Mouse (Mus musculus) cerebellum, postnatal 36 days (tissue): ENCODE measurements around the gene 5730596B20Rik.

Source experiments
- DNase-seq, 2 experiments: peaks; one replicate each; pipeline ENCODE4 v3.0.0; 2021 to 2022; ENCODE audit warnings: mixed read lengths in 2 of 2

The 5730596B20Rik gene

DNA sequence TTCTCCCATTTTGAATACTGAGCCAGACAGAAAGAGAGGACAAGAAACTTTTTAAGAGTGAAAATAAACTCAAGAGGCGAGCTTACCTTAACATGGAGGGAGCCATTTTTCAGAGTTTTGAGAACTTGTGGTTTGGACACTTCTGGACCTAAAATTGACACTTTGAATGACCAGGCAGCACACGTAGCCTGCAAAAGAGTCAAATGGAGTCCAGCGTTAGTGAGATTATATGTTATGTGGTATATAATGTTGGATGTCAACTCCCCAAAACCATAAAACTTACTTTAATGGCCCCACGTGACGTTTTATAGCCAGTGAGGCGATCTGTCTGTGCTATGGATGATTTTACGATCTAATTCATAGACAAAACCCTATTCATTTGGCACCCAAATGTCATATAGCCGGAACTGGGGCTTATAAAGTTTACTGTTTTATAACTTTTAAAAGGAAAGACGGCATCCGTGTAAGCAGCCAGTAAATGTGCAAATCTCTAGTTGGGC, 23.5 kb downstream of the 5730596B20Rik start:
- no peak for DNase-seq

DNA sequence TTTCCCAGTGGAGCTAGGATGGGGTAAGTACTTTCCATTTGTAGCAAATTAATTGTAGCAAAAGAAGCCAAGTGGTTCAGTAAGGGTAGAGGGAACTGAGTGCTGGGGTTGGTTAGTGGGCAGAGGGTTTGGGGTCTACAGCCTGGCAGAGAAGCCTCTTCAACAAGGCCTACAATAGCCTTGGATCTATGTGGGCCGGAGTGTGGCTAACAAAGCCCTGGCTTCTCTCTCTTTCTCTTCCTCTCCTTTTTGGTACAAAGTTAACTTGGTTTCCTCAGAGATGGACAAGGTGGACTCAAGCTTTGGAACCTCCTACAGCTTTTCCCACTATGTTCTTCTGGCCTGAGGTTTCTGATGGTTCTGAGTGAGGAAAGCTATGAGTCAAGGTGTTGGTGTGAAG, 24.0 kb downstream of the 5730596B20Rik start:
- DNase-seq, result no peak

DNA sequence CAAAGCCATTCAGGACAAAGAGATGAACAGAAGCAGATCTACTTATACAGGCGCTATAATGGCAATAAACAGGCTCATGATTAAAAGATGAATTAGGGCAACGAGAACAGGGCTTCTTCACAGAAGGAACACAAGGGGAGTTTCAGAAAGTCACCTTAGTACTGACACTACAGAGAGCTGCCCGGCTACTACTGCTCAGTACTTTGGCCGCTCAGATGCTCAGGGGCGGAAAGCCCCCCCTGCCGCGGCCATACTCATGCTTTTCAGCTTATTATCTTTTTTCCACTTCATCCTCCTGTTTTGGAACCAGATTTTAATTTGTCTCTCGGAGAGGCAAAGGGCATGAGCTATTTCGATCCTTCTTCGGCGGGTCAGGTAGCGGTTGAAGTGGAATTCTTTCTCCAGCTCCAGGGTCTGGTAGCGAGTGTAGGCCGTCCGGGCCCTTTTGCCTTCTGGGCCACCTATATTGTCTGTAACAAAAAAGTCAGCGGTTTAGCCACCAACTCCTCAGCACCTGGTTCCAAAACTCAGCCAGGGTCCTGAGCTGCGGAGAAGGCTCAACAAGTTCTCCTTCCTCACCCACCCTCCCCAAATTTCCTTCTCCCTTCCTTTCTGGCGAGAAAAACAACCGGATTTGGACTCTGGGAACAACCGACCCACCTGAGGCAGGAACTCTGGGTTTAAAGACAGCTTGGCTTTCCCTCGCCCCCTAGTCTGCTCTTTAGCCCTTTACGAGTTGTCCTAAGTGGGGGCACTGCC, 25.2 kb downstream of the 5730596B20Rik start:
- DNase-seq, result no peak

DNA sequence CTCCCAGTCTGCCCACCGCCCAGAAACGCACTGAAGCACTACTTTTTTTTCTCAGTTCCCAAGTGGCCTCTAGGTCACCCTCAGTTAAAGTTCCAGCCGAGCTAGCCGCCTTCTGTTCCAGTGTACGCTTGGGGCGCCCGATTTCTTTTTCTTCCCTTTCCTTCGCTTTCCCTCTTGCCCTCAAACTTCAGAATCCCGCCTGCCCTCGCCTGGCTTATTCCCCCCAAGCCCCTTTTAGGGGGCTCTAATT, 25.7 kb downstream of the 5730596B20Rik start:
- DNase-seq, result no peak

DNA sequence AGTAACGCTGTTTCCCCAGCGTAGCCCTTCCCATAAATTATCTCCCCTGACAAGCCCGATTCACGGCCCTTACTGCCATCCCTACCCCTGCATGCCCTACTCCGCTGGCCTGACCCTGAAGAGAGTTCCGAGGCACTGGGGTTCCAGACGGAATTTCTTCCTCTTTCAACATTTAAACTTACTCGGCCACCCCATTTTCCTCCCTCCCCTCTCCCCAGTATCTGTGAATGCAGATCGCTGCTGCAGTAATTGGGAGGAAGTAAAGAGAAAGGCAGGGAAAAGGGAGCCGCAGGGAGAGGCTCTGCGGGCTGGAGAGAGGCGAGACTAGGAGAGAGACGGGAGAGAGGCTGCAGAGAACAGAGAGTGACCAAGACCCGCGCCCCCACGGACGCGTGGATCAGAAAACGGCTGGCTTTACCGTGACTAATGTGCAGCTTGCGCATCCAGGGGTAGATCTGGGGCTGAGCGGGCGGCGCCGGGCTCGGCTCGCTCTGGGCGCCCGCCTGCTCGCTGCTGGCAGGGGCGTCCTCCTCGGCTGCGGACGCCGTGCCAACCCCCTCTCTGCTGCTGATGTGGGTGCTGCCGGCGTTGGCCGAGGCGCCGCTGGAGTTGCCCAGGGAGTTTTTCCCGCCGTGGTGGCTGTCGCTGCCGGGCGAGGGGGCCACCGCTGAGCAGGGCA, 26.2 kb downstream of the 5730596B20Rik start:
- DNase-seq, result no peak

DNA sequence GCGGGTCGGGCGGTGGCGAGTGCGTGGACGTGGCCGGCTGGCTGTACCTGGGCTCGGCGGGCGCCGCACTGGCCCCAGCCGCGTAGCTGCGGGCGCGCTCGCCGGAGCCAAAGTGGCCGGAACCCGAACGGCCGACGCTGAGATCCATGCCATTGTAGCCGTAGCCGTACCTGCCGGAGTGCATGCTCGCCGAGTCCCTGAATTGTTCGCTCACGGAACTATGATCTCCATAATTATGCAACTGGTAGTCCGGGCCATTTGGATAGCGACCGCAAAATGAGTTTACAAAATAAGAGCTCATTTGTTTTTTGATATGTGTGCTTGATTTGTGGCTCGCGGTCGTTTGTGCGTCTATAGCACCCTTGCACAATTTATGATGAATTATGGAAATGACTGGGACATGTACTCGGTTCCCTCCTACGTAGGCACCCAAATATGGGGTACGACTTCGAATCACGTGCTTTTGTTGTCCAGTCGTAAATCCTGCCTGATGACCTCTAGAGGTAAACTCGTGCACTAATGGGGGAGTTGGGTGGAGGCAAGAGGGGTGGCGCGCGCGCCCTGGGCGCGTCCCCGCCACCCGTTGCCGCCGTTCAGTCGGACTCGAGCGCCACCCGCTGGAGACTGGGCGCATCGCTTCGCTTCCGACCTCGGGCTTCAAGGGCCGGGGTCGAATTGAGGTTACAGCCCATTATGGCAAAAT, 26.9 kb downstream of the 5730596B20Rik start, which contains the start of gene Hoxa5:
Gene Hoxa5 (minus strand): TSS at position 538 of the 703 bp plus-strand sequence.
- no peak for DNase-seq

DNA sequence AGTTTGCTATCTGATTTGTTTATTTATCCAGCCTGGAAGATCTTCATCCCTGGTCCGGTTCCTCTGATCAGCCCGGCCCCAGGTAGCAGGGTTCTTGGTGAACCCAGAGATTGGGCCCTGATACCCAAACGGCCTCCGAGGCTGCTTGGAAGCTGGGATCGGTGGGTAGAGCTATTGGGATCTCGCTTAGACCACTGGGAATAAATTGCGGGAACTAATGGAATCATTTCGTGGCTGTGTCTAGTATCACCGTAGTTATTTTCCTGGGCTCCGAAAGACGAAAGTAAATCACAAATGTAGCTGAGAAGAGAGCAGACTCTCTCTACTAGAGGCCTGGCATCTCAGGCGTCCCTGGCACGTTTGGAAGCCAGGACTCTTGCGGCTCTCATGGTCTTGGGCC, 27.9 kb downstream of the 5730596B20Rik start:
- DNase-seq, result no peak

DNA sequence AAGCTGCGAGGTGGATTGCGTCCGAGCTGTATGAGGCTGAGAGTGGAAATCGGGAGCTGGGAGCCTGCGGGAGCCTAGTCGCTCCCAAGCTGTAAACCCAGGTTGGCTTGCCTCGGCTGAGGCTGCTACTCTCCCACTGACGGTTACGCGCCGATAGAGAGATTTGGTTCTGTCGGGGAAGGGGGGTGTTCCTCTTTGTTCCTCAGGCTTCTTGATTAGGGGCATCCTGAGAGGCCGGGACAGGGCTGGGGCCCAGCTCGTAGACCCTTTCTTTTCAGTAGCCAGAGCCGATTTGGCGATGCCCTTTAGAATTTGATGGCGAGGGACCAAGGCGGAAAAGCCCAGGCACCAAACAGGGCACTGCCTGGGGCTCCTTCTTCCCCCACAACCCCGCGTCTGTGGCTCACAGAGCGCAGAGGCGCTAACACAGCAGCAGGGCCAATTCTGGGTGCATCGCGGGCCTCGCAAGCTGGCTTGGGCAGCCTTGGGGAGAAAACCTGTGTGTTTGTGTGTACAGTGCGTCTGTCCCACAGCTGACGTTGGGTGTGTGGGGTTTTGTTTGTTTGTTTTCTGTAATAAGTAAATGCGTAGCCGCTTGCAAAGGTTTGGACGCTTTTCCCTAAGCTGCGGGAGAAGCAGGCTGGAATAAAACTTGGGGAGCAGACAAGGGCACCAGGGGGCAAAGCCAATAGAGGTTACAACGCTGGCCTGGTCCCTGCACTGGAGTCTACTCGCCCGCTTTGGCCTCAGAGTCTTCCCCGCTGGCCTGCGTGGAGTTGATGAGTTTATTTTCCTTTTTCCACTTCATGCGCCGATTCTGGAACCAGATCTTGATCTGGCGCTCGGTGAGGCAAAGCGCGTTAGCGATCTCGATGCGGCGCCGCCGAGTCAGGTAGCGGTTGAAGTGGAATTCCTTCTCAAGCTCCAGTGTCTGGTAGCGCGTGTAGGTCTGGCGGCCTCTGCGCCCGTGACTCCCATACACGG, 28.6 kb downstream of the 5730596B20Rik start:
- no peak for DNase-seq

DNA sequence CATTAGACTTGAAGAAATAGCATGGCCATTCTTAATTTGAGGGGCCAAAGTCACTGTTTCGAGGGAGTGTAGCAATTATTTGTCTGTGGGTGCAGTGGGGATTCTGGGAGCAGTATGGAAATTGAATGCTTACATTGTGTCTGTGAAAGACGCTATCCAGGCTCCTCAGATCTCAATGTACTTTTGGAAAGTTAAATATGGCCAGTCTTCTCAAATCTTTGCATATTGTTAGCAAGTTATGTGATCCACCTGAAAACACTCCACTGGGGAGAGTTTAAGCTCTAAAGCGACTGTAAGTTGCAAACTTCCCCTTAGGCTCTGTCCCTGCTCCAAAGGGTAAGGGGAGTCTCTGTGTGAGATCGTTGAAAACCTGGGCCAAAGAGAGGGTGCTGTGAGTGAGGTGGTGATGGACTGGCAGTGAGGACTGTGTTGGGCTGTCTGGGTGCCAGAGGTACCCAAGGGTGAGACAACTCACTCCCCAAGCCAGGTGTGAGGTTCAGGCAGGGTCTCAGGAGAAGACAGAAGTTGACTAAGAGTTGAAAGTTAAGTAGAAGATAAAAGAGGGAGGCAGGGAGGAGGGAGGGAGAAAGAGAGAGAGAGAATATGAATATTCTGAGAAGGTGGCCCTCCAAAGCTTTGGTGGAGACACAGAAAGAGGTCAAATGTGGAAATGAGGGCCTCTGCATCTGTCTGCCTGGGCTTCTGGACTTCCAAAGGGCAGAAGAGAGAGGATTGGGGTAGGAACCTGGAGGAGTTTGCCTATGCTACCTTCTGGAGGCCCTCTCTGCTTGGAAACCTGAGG, 29.8 kb downstream of the 5730596B20Rik start:
- DNase-seq, result no peak

DNA sequence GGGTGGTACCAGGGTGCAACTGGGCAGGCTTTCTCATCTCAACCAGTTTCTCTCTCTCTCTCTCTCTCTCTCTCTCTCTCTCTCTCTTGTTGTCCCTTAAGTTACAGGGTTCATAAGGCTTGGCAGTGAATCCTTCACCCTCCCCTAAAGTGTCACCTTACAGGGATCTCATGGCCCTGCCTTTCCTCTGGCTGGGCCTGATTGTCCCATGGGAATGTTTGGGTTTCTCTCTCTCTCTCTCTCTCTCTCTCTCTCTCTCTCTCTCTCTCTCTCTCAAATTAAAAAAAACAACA, 30.3 kb downstream of the 5730596B20Rik start:
- DNase-seq, result no peak

DNA sequence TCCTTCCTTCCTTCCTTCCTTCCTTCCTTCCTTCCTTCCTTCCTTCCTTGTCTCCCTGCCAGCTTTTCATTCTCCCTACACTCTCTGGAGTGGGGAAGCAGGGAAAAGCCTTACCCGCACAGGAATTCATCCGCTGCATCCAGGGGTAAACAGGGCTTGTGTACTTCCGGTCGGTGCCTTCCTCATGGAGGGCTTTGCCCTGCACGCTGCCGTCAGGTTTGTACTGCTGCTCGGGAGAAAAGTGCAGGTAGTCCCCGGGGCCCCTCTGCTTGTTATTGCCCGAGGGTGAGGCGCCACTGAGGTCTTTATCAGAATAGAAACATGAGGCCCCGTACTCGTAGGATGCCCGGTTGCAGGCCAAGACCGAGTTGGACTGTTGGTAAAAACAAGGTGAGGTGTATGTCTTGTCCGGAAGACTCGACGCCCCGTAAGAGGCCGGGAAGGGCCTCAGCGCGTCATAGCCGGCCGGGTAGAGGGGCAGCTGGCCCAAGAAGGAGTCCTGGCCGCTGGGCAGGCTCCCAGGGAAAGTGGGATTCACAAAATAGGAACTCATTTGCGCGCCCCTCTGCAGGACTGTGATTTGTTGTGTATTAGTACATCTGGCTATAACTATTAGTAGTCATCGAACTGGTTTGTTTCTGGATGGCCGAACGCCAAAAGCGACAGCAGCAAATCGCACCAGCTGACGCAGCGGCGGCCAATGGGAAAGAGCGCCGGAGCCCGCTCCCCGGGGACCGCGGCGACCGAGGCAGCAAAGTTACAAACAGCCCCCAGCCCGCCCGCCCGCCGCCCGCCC, 31.0 kb downstream of the 5730596B20Rik start, which contains the start of gene Hoxa6:
Gene Hoxa6 (minus strand): TSS at position 651 of the 796 bp plus-strand sequence.
- DNase-seq, result no peak

DNA sequence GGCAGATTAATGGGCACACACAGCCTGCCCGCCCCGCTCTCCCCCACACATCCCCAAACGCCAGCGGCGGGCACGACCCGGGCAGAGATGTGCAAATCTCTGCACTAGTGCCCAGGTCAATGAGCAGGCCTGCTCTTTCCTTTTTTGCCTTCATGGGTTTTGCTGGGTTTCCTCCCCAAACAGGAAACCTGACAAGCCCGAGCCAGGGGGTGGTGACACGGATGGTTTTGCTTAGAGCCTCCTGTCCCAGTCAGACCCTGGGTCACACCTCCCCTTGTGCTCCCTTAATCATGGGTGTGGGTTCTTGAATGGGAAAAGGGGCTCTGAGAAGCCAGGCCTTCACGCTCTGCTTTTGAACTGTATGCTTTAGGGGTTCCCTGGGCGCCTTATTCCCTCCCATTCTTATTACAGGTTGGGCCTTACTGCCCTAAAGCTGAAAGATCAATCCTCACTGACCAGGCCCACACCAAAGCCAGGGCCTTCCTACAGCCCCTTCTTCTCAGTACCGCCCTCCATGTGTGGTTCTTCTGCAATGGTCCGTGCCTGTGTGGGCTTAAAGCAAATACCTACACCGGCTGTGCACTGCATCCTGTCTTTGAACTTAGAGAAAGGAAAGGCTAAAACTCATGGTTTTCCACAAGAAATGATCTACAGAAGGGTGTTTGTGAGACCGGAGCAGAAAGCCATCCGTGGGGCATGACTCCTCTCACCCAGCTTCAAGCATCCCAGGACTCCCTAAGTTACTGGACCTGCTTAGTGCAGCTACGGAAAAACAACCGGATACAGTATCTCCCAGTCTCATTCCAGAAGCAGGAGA, 31.8 kb downstream of the 5730596B20Rik start:
- no peak for DNase-seq

DNA sequence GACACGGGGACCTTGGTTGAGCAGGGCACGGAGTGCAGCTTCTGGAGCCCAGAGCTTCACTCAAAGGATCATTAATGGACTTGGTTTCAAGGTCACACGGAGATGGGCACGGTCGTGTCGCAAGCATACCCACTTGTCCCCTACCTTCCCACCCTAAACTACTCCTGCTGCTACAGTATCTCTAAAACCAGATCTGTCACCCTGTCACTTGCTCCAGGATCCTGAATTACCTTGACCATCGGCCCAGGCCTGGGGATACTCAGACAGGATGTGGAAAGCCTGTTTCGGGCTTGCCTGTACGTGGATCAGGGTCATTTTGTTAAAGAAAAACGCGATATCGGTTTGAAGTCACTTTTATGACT, 32.4 kb downstream of the 5730596B20Rik start:
- no peak for DNase-seq

DNA sequence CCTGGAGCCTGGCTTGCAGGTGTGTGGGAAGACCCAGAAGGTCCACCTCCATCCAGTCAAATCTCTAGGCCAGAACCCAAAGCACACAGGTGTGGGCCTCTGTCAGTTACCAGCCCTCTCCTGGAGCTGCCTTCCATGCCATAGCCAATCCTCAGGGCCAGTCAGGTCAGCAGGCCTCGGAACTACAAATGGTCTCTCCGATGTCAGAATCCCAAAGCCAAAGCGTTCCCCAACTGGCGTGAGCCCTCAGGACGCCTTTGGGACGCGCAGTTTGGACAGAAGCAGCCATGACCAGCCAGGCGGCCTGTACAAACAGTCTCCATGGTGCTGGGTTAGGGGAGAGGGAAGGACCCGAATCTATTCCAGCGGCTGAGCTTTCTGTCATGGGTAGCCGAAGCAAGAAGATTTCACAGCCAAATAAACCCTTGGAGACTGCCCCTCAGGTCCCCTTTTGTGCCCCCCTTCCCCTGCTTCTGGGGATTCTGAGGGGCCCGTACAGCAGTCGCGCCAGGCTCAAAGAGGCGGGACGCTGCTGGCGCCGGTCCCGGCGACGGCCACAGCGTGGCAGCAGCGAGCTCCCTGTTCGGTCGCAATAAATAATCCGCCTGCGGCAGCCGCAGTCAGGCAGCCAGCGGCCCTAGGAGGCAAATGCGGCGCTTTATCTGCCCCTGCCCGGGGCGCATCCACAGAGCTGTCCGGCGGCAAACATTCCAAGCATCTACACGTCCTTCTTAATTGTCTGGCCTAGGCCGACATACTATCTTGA, 34.1 kb downstream of the 5730596B20Rik start:
- DNase-seq, result peak; percentile 49 to 62

DNA sequence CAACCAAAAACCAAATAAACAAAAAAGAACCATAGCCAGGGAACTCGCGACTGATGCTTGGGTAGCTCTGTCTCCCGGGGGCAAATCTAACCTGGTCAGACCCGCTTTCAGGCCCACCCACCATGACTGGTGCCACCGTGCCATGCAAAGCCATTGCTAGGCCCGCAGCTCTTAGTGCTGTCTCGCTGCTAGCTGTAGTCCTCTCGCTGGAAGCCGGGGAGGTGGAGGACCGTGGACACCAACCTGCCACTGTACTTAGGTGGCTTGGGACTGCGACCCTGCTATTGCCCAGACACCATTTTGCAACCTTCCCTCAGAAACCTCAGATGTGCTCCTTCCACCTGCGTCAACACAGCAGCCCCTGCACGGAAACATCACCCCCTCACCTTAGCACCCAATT, 34.7 kb downstream of the 5730596B20Rik start:
- no peak for DNase-seq

DNA sequence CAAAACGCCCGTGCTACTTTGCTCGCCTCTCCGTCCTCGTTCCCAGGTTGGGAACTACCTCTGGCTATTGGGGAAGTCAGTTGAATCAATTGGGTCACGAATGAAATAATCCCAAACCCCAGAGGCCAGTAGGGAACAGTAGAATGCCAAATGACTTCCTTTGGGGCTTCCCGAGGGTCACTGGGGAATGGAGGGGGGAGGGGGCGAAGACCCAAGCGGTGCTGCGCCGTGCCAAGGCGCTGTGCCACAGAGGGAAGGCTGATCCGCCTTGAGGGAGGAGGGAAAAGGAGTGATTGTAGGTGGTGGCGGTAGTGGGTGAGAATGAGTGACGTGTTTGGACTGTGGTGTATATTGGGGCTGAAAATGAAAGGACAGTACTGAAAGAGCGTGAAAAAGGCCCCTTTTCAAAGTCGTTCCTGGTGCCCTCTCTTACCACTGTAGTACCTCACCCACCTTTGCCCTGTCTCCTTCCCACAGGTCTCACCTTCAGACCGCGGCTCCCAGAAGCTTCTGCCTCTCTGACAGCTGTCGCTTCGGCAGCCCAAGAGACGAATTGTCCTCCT, 35.3 kb downstream of the 5730596B20Rik start:
- DNase-seq, result no peak

DNA sequence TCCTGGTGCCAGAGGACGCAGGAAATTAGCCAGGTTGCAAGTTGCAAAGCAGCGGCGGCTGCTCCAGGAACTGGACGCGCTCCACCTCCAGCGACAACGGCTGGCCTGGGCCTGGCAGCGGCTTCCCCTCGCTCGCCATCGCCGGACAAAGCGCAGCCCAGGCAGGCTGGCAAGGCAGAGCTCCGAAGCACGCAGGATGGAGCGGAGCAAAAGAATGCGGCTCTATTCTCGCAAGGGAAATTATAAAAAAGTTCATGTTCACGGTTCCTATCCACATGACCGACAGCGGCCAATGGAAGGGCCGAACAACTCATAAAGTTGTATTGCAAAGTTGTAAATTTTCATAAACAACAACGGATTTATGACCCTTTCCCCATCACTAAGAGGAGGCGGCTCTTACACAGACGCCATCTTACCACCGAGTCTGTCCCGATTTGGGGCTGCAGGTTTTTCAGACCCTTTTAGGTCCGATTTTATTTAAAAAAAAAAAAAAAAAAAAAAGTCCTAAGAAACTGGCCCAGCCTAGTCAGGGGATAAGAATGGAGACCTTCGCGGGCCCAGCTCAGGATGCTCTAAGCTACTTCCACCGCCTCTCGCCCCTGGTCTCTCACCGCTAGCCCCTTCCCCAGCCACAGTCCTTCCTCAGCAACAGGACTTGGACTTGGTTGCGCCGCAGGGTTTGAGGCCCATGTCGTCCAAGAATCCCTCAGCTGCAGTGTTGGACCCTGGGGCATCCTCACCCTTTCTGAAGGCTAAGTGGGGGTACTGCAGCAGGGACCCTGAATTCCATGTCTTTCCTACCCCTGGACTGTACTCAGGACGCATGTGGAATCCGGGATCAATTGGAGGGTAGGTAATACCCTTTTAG, 36.1 kb downstream of the 5730596B20Rik start, which contains the start of the genes Hoxa3 and Gm28308:
Gene Hoxa3 (minus strand): TSS at position 218 of the 868 bp plus-strand sequence.
Gene Gm28308 (minus strand): TSS at position 221 of the 868 bp plus-strand sequence.
- DNase-seq, result no peak

DNA sequence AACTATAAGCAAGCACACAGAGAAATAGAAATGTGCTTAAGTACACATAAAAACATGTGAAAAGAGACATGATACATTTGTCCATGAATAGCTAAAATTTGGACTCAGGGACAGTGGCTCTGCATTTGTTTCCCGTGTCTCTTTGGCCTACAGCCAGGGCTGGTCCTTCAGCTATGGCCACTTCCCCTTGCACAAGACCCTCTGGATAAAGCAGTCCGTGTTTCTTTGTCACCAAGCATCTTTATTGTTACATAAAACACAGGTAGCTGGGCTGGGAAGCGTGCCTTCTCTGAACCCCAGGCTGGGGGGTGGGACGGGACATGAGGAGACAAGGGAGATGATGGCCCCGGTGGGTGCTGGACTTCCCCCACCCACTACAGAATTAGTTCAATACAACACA, 37.0 kb downstream of the 5730596B20Rik start:
- no peak for DNase-seq
